Mouse (Mus musculus) thymus, postnatal 10 days (tissue): ENCODE measurements around the gene Nudt6.

ENCODE experiments used
- DNase-seq, 2 experiments: peaks; one replicate each; pipeline ENCODE4 v3.0.0; 2021; ENCODE audit warnings: low spot score in 2 of 2

The Nudt6 gene

GRCm38 (mm10) chr3:37420072-37420471 lies at the start of gene Nudt6:
Gene Nudt6, minus strand, starts transcription at chr3:37420211.
- DNase-seq, result peak; percentile 90 to 91

DNA sequence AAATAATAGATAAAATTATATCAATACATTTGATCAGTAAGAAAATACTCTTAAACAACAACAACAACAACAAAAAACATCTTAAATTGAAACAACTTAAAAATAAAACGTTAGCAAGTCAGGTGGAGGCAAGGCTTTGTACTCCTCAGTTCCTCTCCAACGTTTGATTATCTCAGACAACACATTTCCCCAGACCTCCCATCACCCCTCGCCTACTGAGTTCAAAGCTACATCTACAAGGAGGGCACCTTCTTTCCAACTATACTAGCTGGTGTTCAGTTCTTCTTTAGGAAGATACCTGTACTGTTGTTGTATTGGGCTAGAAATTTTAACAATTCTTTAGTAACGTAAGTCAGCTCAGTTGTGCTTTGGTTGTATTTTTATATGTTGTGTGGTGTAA lies 49.3 kb upstream of the Nudt6 start:
- DNase-seq, result no peak

DNA sequence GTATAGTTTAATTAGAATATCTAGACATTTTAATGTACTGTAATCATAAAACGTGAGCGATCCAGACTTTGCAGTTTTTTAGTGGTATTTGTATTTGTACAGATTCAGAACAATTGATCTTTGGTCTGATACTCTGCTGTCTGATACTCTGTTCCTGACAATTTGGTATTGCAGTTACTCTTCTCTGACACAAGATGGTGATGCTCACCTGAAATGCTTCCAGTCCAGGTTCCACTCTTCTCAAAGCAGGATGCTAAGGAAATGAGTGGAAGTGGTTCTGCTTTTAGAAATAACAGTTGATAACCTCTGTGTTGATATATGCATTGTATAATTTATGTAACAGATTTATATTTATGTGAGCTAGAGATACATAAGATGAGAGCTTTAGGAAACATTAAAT lies 48.2 kb upstream of the Nudt6 start:
- DNase-seq, result no peak

GRCm38 (mm10) chr3:37455992-37456391 lies 36.0 kb upstream of the Nudt6 start:
- no peak for DNase-seq

GRCm38 (mm10) chr3:37443409-37443808 lies 23.4 kb upstream of the Nudt6 start:
- DNase-seq, result no peak

DNA sequence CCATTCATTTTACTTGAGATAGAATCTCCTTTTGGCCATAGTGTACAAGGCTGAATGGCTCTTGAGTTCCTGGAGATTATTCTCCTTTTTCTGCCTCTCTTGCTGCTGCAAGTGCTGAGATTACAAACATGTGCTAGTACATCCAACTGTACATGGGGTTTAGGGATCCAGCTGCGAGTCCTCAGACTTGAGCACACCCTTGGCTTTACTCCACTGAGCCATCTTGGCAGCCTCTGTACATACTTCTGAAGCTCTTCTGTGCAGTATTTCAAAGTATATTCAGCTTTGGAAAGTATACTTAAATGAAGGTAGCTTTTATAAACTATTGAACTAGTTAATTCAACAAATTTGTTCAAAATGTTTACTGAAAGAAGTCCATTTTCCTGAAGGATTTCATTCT lies 19.8 kb upstream of the Nudt6 start:
- DNase-seq, result no peak

DNA sequence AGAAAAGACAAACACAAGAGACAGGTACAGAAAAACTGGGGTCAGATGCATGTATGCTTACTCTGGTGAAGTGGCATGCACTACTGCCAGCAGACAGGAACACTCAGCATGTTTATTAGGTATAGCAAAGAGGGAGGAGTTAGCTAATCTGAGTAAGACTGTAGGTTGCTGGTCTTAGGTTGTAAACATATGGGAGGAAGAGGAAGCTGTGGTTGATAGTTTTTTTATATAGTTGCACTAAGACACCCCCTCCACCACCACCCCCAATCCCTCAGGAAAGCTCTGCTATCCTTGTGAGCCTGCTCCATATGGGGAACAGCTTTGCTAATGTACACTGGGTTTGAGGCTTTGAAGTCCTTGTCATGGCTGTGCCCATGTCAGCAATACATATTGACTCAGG lies 10.3 kb upstream of the Nudt6 start:
- DNase-seq, result no peak

- no peak for DNase-seq
Observed at GRCm38 (mm10) chr3:37426069-37426468, 6.1 kb upstream of the Nudt6 start.

DNA sequence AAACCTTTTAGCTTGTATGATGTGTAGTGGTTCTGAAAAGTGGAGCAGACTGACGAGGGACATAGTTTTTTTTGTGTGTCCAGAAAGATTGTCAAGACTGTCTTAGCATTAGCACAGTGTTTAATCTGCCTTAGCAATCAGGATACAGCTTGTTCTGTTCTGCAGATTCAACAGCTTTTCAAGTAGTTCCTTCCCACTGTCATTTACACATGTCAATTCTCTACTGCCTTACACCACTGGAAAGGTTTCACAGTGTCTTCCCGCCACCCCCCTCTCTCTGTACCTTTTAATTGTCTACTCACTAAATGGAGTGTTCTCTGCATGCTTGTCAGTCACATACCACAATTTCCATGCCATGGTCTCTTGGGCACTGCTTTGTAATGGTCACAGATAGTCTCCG lies 1.2 kb upstream of the Nudt6 start:
- no peak for DNase-seq

DNA sequence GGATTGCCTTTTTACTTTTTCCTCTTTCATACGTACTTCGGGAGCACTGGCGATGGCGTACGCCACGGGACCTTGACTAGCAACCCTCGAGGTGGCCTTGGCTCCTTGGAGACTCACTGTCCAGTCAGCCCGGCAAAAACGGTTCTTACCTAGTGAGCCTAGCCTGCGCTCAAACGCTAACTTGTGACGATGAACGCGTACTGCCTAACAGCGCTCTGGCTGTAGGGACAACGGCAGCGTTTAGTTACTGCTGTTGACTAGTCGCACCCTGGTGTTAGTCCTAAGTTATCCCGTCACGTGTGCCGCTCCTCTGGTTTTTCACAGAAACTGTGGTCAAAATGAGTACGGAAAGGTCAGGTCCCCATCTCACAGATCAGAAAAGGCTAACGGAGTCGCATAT lies 630 bp upstream of the Nudt6 start:
- no peak for DNase-seq

GRCm38 (mm10) chr3:37419458-37419991 lies 486 bp downstream of the Nudt6 start, which contains the start of gene Spata5:
Gene Spata5, plus strand, starts transcription at chr3:37419896.
- peak; percentile 98 for DNase-seq

GRCm38 (mm10) chr3:37418961-37419457 lies 1.0 kb downstream of the Nudt6 start:
- peak in 1 of 2 experiments; percentile 76 for DNase-seq

DNA sequence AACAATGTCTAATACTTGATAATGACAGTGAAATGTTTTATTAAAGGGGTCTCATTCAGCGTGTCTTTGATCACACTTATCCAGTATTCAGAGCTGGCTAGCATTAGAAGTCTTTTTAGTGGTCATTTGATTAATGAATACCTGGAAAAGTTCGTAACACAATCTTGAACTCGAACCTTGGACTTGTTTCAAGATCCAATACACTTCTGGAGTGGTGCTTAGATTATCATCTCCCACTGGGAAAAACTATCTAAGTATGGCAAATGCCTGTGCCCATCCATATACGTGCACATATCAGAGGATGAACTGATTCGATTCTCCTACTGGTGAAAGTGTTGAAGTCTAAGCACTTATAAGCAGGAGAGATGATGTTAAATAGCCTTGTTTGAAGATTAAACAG lies 1.7 kb downstream of the Nudt6 start:
- DNase-seq, result no peak

DNA sequence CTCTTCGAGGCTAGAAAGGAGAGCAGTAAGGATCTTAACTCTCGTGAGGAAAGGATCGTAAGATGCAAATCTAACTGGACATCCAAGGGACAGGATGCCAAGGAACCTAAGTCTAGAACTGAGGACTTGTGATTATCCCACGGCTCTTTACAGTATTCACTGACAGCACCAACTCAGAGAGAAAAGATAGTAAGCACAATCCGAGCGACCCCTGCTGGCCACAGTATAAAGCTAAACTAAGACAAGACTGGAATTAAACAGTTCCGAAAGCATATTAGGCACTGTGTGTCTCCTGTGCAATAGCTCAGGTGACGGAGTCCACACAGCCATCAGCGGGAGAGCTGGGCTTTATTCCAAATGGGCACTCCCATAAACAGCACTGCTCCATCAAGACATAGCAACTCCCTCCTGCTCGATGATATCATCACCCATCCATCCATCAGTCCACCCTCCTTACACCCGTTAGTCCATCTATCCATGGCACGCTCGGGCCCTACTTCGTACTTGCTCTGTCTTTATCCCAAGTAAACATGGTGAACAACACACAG lies 5.5 kb downstream of the Nudt6 start:
- DNase-seq, result peak; percentile 34 to 67

DNA sequence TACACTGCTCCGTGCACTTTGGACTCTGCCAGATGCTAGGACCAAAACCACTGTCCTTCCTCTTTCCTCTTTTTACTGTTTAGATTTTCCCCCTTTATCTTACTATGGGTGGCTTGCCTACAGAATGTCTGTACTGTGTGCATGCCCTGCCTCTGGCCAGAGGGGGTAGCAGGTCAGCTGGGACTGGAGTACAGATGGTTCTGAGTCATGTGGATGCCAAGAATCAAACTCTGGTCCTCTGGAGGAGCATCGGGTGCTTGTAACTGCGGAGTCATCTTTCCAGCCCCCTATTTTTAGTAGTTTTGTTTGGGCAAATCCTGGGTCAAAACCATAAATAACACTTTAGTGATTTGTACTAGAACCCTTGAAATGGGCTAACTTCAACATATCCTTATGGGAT lies 6.6 kb downstream of the Nudt6 start:
- no peak for DNase-seq

DNA sequence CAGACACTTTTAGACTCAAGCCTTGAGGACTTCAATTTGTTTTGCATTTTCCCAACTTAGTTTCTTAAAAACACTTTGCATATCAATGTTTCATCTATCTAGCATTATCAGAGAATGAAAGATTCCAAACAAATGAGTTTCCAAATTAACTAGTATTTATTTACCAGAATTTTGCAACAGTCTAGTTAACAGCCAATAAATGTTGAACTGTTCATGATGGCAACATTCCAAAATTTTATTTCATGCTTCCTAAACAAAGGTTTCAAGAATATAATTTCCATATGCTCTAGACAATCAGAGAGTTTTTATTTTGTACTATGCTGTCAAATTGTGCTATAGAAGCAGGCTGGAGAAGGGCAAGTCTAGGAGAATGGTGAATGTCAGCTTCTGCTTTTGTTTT lies 12.4 kb downstream of the Nudt6 start:
- DNase-seq, result no peak

- no peak for DNase-seq
Observed at GRCm38 (mm10) chr3:37401729-37402610, 18.0 kb downstream of the Nudt6 start.

- no peak for DNase-seq
Observed at GRCm38 (mm10) chr3:37398661-37399395, 21.2 kb downstream of the Nudt6 start.

GRCm38 (mm10) chr3:37397646-37398045 lies 22.4 kb downstream of the Nudt6 start:
- no peak for DNase-seq

- DNase-seq, result no peak
Observed at GRCm38 (mm10) chr3:37396930-37397608, 22.9 kb downstream of the Nudt6 start.

GRCm38 (mm10) chr3:37387310-37387709 lies 32.7 kb downstream of the Nudt6 start:
- no peak for DNase-seq
